Mouse (Mus musculus): ENCODE data around the gene Alad. TPM values are rescaled to one million over a fixed set of nuclear protein-coding genes. Genes with fewer than 3 reads are reported as not detected.

Gene Alad
- total and polyA plus RNA-seq, 2 experiments from 2014 or later: 37.6 to 74.9 TPM

DNA sequence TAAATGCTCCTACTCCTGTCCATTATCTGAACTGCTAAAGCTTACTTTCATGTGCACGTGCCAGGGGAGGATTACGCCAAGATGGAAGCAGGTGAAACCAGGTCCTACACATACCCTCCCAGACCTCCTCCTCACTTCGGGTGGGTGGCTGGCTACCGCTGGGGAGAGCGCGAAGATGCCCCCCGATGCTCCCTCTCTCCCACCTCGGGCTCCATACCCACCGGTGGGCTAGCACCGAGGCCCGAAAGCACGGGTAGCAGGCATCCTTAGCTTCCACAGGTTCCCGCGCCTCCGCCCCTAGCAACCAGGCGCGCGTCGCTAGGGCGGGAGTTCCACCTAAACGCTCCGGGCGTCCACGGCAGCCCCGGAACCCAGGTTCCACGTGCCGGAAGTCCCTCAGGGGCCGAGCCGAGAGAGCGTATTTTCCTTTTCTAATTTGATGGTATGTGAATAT lies 49.1 kb downstream of the Alad start, which contains the start of gene Wdr31:
Wdr31 (minus strand) TSS at position 299 of the 454 bp plus-strand sequence.
- DNase-seq (peak; percentile 94), ATAC-seq (peak; percentile 99)
- peak within 1 kb of the TSS; percentile 67 for H3K4me2 ChIP-seq (ENCODE audit: low read depth)
- no peaks in the 10 kb centered on the region for H3K36me3 ChIP-seq (ENCODE audit: insufficient read depth)
- H3K27me3 ChIP-seq (ENCODE audit: insufficient read depth, low read length): no peaks in the 10 kb centered on the region
- peak within 1 kb of the TSS; percentile 57 for H3K9ac ChIP-seq
- H3K4me3 ChIP-seq (ENCODE audit: low read depth, low read length): peak within 1 kb of the TSS; percentile 56
- H3K9me3 ChIP-seq (ENCODE audit: low read length): no peaks in the 10 kb centered on the region
- no peak for TF ChIP-seq CTCF (IDR thresholded peaks at IDR 0.05; ENCODE audit: low read depth)
- H3K4me1 ChIP-seq (ENCODE audit: insufficient read depth): 0 out of 2 replicates have a peak, but pooled peaks cover 3% of the 10 kb centered on the region
- WGBS: under 1% methylated on average over 30 of the region's 30 CpGs
- 0 out of 2 replicates have a peak within 1 kb of the TSS, but pooled peaks have one; percentile 57 for H3K27ac ChIP-seq (ENCODE audit: low read depth, low read length)

DNA sequence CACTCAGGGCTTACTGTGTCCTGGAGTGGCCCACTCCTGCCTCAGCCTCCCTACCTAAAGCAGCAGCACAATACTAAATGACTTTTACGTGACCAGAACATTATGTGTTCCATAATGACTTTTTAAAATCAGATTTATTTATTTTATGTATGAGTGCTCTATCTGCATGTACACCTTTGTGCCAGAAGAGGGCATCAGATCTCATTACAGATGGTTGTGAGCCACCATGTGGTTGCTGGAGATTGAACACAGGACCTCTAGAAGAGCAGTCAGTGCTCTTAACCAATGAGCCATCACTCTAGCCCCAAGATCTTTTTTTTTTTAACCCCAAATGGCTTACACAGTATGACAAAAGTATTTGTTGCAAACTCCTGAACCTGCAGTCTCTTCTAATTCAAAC lies 51.6 kb downstream of the Alad start:
- Histone ChIP-seq H3K4me3 (ENCODE audit: low read depth, low read length) (no peak overlapping the region), H3K4me2 (ENCODE audit: low read depth) (no peak overlapping the region), H3K9me3 (ENCODE audit: low read length) (no peaks in the 10 kb centered on the region), H3K36me3 (ENCODE audit: insufficient read depth) (no peaks in the 10 kb centered on the region), H3K4me1 (ENCODE audit: insufficient read depth) (0 out of 2 replicates have a peak, but pooled peaks cover 3% of the 10 kb centered on the region), H3K9ac (no peak overlapping the region), H3K27ac (ENCODE audit: low read depth, low read length) (no peak overlapping the region), H3K27me3 (ENCODE audit: insufficient read depth, low read length) (no peaks in the 10 kb centered on the region)
- peak; percentile 31 for TF ChIP-seq CTCF (IDR thresholded peaks at IDR 0.05; ENCODE audit: low read depth)
- 96% methylated on average over 1 of the region's 1 CpGs for WGBS
- no peak for ATAC-seq
- no peak for DNase-seq

DNA sequence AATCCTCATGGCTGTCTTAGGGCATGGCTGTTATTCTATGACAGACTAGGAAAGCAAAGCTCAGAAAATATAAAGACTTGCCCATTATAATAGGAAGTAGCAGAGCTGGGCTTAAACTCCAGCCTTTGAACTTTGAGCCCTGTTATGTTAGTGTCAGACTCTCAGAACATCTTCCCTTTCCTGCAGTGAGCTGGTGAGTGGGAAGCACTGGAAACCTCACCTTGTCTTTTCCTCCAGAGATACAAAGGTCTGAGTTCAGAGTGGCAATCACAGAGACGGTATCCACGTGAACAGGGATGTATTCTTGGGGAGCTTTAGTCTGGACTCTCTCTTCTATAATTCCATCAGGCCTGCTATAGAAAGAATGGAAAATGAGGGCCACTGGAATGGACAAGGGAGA lies 56.6 kb downstream of the Alad start:
- Histone ChIP-seq H3K27ac (ENCODE audit: low read depth, low read length) (no peak overlapping the region), H3K4me3 (ENCODE audit: low read depth, low read length) (no peak overlapping the region), H3K4me2 (ENCODE audit: low read depth) (no peak overlapping the region), H3K36me3 (ENCODE audit: insufficient read depth) (peaks cover 6% of the 10 kb centered on the region; the same call in 1 of the 2 replicates), H3K9me3 (ENCODE audit: low read length) (no peaks in the 10 kb centered on the region), H3K27me3 (ENCODE audit: insufficient read depth, low read length) (no peaks in the 10 kb centered on the region), H3K9ac (no peak overlapping the region), H3K4me1 (ENCODE audit: insufficient read depth) (no peaks in the 10 kb centered on the region)
- TF ChIP-seq CTCF (IDR thresholded peaks at IDR 0.05; ENCODE audit: low read depth): no peak
- DNase-seq (no peak), ATAC-seq (no peak)
- 81% methylated on average over 2 of the region's 2 CpGs for WGBS

DNA sequence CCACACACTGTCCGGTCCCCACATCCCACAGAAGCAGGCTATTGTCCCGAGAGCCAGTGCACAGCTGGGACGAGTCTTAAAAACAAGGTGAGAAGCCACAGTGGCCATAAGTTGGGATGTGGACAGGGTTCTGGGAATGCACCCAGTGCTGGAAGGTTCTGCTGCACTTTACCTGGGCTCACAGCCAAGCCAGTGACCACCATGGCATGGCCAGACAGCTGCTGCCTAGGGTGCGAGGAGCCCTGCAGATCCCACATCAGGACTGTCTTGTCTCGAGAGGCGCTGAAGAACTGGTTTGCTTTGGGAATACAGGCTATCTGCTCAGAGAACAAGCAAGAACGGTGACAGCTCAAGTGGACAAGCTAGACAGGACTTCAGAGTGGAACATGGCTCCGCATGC lies 59.4 kb downstream of the Alad start:
- H3K4me1 ChIP-seq (ENCODE audit: insufficient read depth): no peaks in the 10 kb centered on the region
- DNase-seq: no peak
- TF ChIP-seq CTCF (IDR thresholded peaks at IDR 0.05; ENCODE audit: low read depth): no peak
- peaks cover 11% of the 10 kb centered on the region for H3K36me3 ChIP-seq (ENCODE audit: insufficient read depth)
- H3K9ac ChIP-seq: no peak overlapping the region
- WGBS: 92% methylated on average over 8 of the region's 8 CpGs
- no peak overlapping the region for H3K4me3 ChIP-seq (ENCODE audit: low read depth, low read length)
- ATAC-seq: no peak
- no peaks in the 10 kb centered on the region for H3K9me3 ChIP-seq (ENCODE audit: low read length)
- H3K27me3 ChIP-seq (ENCODE audit: insufficient read depth, low read length): no peaks in the 10 kb centered on the region
- H3K4me2 ChIP-seq (ENCODE audit: low read depth): no peak overlapping the region
- H3K27ac ChIP-seq (ENCODE audit: low read depth, low read length): no peak overlapping the region

Other genes with a start within 250 kb of the Alad start
- gene Fkbp15, start 159.4 kb downstream of the Alad start, total RNA-seq (2014; rRNA removed): 34.0 and 43.3 TPM in 2 replicates
- gene Fkbp15, start 159.4 kb downstream of the Alad start, polyA plus RNA-seq (2015; fragmentation: Nextera tagmentation; extraction: Ambion mirVana): 14.3 and 19.1 TPM in 2 replicates
- gene Slc31a1, start 159.2 kb downstream of the Alad start, total RNA-seq (2014; rRNA removed): 15.2 and 16.2 TPM in 2 replicates
- 30.4 and 39.9 TPM in 2 replicates for gene Slc31a1, start 159.2 kb downstream of the Alad start, polyA plus RNA-seq (2015; fragmentation: Nextera tagmentation; extraction: Ambion mirVana)
- 51.1 and 79.4 TPM in 2 replicates for gene Cdc26, start 111.3 kb downstream of the Alad start, total RNA-seq (2014; rRNA removed)
- gene Cdc26, start 111.3 kb downstream of the Alad start, polyA plus RNA-seq (2015; fragmentation: Nextera tagmentation; extraction: Ambion mirVana): 81.7 and 85.1 TPM in 2 replicates
- 17.2 and 20.2 TPM in 2 replicates for gene Prpf4, start 111.1 kb downstream of the Alad start, total RNA-seq (2014; rRNA removed)
- 9.6 and 13.3 TPM in 2 replicates for gene Prpf4, start 111.1 kb downstream of the Alad start, polyA plus RNA-seq (2015; fragmentation: Nextera tagmentation; extraction: Ambion mirVana)
- gene Rnf183, start 84.7 kb downstream of the Alad start, total RNA-seq (2014; rRNA removed): 1.3 TPM in 1 of 2 replicates, not detected in the other
- gene Rnf183, start 84.7 kb downstream of the Alad start, polyA plus RNA-seq (2015; fragmentation: Nextera tagmentation; extraction: Ambion mirVana): 0.31 and 0.43 TPM in 2 replicates
- gene Wdr31, start 49.0 kb downstream of the Alad start, total RNA-seq (2014; rRNA removed): 6.8 and 9.5 TPM in 2 replicates
- gene Wdr31, start 49.0 kb downstream of the Alad start, polyA plus RNA-seq (2015; fragmentation: Nextera tagmentation; extraction: Ambion mirVana): 12.6 and 20.0 TPM in 2 replicates
- gene Bspry, start 39.9 kb downstream of the Alad start, total RNA-seq (2014; rRNA removed): 0.15 and 0.86 TPM in 2 replicates
- 0.31 and 0.51 TPM in 2 replicates for gene Bspry, start 39.9 kb downstream of the Alad start, polyA plus RNA-seq (2015; fragmentation: Nextera tagmentation; extraction: Ambion mirVana)
- 3.5 and 6.6 TPM in 2 replicates for gene Hdhd3, start 16.5 kb downstream of the Alad start, total RNA-seq (2014; rRNA removed)
- 4.4 and 4.6 TPM in 2 replicates for gene Hdhd3, start 16.5 kb downstream of the Alad start, polyA plus RNA-seq (2015; fragmentation: Nextera tagmentation; extraction: Ambion mirVana)
- gene Pole3, start 5.2 kb upstream of the Alad start, total RNA-seq (2014; rRNA removed): 29.1 and 36.6 TPM in 2 replicates
- 52.2 and 68.3 TPM in 2 replicates for gene Pole3, start 5.2 kb upstream of the Alad start, polyA plus RNA-seq (2015; fragmentation: Nextera tagmentation; extraction: Ambion mirVana)
- gene 4933430I17Rik, start 5.5 kb upstream of the Alad start, total RNA-seq (2014; rRNA removed): 0.31 and 0.38 TPM in 2 replicates
- 0.50 and 0.72 TPM in 2 replicates for gene 4933430I17Rik, start 5.5 kb upstream of the Alad start, polyA plus RNA-seq (2015; fragmentation: Nextera tagmentation; extraction: Ambion mirVana)
- gene Rgs3, start 39.9 kb upstream of the Alad start, total RNA-seq (2014; rRNA removed): 56.1 and 63.5 TPM in 2 replicates
- 34.7 and 47.3 TPM in 2 replicates for gene Rgs3, start 39.9 kb upstream of the Alad start, polyA plus RNA-seq (2015; fragmentation: Nextera tagmentation; extraction: Ambion mirVana)